Mouse (Mus musculus) erythroblast, adult 5-6 weeks (primary cell): ENCODE measurements at regions not wholly inside any gene's neighbourhood (a gene's known extent, or its start where the extent isn't known, plus 50 kb on each side); places are given as distances from the start of the nearest gene placed in this dataset.
A peak's percentile ranks its signal among the peaks of the same experiment; 100 is the strongest.

Experiments
- ATAC-seq: replicated peaks from 2 replicates; pipeline ENCODE4 v1.8.0; 2016; ENCODE audit warnings: moderate number of reproducible peaks, mild to moderate bottlenecking, moderate TSS enrichment, inconsistent platforms; ENCODE audit not compliant: poor library complexity, low FRiP score, severe bottlenecking

DNA sequence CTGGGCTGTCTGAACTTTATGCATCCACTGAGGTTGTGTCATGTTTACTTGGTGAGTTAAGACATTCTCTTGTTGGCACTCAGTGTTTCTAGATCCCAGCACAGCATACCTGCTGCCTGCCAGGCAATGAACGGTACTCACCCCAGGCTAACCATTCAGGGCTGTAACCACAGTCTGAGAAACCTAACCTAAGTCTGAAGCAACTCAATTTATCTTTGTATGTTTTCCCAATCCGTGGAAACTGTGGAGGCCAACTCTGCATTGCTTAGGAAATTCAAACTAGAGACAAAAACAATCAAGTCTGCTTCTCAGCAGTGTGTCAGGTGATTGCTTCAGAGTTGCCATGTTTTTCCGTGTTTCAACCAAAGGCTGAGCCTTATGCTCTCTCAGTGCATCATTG, 118.5 kb upstream of the Ccdc122 start:
- ATAC-seq: no peak

GRCm38 (mm10) chr14:76917139-76917929, 119.2 kb upstream of the Ccdc122 start:
- no peak for ATAC-seq

DNA sequence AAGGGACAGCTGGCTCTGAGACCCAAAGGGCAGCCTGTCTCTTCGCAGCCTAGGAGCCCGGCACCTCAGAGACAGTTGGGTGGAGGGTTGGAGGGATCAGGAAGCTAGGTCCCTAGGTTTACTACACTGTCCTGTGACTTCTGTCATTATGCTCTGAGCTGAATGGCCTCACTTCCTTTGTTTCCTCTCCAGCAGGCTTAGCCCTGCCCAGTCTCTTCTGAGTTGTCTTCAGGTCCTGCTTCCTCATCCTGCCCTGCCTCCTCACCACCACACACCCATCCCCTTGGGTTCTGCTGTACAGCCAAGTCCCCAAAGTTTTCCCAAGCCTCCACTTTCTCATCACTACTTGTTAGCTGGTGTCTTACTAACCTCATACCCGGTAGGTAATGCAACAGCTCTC, 122.7 kb upstream of the Ccdc122 start:
- no peak for ATAC-seq

GRCm38 (mm10) chr14:76912301-76913001, 124.1 kb upstream of the Ccdc122 start:
- no peak for ATAC-seq

GRCm38 (mm10) chr14:76911271-76911670, 125.3 kb upstream of the Ccdc122 start:
- no peak for ATAC-seq

DNA sequence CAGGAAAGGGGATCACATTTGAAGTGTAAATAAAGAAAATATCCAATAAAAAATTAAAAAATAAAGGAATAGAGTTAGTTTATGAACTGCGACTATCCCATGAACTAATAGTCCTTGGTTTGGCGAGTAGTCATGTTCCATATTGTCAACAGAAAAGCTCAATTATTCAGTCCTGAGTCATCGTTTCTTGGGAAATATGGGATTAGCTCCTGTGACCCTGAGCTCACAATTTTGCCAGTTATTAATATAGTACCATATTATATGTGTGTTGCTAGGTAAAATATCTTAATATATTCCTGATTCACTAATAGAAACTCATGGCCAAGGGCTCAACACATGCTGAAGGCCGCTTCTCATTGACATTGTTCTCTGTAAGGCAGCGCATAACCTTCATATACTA, 126.4 kb upstream of the Ccdc122 start:
- ATAC-seq: no peak

GRCm38 (mm10) chr14:76907941-76908340, 128.6 kb upstream of the Ccdc122 start:
- no peak for ATAC-seq

- no peak for ATAC-seq
Measured at GRCm38 (mm10) chr14:76902962-76903757, 133.4 kb upstream of the Ccdc122 start.

DNA sequence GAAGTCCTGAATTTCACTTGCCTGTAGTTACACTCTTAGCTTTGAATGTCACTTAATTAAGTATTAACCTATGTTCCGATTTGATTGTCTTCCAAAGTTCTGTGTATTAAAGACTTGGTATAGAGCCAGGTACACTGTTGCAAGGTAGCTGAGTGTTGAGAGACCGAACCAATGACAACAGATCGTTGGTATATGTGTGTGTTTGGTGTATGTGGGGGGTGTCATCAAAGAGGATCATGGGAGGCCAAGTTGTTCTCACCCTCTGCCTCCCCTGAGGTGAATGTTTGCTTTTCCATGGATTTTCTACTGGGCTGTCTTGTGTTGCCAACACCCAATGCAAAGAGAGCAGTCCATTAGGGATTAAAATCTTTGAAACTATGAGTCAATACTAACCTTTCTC, 135.1 kb upstream of the Ccdc122 start:
- ATAC-seq: no peak

DNA sequence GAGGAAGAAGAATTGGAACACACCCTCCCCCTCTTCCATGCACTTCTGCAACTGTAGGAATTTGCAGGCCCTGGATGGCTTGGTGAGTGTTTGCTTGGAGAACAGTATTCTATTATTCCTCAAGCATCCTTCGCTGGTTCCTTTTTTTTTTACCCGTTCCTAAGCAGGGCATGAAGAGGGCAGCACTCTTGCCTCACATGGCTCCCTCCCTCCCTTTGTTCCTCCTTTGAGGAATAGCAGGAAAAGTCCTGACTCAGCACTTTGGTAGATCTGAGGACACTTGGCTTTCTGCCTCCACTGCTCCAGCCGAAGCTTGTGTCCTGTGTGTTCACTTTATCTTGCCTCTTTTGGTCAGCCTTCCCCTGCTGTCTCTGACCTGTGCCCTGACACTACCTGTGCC, 137.2 kb upstream of the Ccdc122 start:
- no peak for ATAC-seq

DNA sequence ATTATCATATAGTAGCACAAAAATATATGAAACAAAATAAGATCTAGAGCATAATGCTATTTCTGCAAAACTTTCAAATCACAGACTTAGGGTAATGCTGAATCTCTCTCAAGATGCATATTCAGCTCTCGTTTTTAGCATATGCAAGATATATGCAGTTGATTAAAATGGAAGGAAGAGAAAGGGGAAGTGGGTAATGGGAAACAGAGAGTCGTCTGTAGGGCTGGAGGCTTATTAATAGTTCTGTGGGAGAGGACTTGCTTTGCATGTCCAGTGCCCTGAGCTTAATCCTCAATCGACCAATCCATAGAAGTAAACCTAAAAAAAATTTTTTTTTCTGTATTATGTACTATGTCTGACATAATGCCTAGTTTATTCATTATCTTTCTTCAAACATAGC, 148.9 kb upstream of the Ccdc122 start:
- ATAC-seq: no peak

DNA sequence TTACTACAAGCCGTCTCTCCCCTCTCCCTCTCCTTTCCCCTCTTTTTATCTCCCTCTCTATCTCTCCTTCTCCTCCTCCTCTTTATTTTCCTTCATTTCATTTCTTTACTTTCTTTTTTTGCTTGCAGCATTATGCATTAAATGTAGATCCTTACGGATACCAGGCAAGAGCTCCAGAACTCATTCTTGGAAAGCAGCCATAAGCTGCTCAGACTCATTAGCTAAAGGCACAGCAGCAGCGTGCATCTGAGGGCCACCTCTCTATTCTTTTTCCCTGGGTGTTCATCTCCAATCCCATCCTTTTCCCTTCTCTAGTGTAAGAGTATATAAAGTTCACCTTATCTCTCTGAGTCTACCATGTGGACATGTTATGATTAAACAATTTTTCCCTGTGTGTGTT, 149.4 kb upstream of the Ccdc122 start:
- no peak for ATAC-seq

- ATAC-seq: peak; percentile 93
Measured at GRCm38 (mm10) chr14:76883231-76883651, 153.3 kb upstream of the Ccdc122 start.

DNA sequence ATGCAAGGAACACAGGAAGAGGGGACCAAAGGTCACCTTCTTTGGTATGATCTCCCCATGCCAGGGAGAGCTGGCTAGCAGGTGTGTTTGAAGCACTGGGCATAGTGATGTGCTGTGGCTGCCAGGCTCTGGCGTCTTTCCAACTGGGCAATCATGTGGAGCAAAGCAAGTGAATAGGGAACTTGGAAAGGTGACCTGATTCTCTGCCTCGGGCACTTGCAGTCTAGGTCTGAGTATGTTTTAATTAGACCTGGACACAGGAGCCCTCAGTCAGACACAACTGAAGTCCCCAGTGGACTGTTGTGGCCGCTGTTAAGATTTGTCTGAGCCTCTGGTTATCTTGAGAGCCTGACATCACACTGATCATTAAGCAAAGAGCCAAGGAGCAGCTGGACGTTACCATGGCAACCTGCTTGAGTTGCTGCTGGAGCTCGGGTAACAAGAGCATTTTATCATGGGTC, 153.8 kb upstream of the Ccdc122 start:
- peak; percentile 68 for ATAC-seq

- ATAC-seq: no peak
Measured at GRCm38 (mm10) chr14:76880851-76881250, 155.7 kb upstream of the Ccdc122 start.

DNA sequence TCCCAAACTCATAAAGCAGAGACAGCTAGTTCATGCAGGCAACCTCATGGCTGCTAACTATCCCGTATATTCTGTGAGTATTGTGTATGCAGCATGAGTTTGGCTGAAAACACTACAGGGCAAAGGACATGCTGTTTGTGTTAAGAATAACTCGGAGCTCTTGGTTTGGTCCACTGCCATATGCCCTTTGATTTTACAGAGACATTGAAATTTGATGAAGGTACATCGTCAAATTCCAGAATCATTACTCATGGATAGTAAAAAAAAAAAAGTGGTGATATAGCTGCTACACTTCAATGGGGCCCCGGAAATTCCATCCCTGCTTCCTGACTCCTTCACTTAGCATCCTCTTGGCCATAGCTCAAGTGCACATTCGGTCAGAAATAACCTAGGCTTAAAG, 159.3 kb upstream of the Ccdc122 start:
- ATAC-seq: no peak

DNA sequence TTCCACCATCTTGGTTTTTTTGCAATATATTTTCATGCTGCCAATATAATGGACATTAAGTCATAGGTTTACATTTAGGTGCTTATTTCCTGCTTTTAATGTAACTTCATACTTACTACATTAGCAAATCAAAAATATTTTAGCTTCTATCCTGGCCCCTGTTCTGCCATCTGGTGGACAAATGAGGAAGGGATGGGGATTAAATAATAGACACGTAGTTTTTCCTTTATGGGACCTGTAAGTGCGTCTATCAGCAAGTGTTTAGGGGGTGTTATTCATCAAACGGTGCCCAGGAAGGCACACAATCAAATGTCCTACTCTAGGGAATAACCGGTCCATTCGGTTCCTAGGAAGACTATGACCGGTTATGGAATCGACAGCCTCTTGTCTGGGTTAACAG, 160.6 kb upstream of the Ccdc122 start:
- ATAC-seq: no peak

DNA sequence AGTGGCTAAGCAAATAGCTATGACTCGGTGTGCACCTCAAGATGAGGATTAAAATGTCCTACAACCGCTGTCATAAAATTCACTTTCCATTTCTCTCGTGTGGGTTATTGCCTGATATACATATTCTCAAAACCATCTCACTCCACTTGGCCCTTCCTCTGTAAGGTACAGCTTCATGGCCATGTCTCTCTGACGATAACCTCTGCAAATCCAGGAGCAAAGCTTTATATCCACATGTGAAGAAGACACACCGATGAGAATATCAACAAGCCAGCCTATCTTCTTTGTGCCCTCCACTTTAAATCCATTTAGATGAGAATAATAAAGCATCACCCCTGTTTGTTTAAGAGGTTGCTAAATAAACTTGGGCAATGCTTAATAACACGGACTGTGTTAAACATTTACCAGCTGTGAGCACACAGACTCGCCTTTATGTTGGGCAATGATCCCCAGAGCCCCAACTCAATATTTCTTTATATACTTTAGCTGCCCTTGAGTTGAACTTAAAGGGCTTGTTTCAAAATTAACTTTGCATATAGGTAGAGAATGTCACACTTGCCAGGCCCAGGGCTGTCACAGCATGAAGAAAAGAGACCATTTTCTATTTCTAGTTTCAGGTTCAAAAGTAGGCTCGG, 161.2 kb upstream of the Ccdc122 start:
- no peak for ATAC-seq

DNA sequence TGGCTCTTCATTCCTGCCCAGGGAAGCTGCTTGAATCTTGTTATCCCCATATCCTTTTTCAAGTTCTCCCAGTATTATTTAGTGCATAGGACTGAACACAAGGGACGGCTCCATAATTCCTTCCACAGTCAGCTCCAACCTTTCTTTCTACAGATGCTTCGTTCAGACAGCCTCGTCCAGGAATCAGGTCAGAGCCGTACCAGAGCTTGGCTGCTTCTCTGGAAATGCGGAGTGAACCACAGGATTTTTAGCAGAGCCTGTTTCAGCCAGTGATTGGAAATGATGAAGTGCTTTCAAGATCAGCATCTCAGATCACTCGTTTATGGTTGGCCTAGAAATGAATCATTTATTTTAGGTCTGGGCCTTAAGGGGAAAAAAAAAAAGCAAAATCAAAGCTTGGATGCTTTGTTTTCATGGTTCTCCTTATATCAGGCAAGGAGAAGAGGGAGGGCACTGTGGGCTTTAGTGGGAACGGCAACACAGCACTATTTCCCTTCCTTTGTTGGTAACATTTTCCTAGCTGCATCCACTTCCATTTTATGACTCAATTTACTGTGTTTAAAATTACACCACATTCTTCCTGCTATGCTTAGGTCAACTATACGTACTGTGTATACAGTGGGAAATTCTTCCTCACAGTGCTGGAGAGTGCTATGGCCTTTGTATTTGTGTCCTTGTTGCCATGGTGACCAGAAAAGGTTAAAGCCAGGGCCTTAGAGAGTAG, 161.9 kb upstream of the Ccdc122 start:
- ATAC-seq: no peak

DNA sequence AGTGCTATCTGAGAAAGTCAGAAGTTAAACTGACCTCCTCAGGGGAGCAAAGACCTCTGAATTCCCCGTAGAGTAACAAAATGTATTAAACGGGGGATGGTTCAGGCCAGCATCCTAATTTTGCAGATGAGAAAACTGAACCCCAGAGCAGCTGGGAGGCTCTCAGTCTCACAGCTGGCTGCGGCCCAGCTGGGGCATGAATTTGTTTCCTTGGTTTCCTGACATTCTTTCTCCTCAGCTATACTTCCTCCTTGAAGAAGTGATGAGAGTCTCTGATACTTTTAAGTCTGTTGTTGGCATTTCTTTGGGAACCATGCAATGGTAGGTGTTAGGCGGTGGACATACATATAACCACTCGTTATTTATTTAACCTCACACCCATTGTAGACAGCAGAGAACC, 162.9 kb upstream of the Ccdc122 start:
- ATAC-seq: no peak
